Mouse (Mus musculus): Measurements from ENCODE around the gene Polr3b.

Polr3b gene

DNA sequence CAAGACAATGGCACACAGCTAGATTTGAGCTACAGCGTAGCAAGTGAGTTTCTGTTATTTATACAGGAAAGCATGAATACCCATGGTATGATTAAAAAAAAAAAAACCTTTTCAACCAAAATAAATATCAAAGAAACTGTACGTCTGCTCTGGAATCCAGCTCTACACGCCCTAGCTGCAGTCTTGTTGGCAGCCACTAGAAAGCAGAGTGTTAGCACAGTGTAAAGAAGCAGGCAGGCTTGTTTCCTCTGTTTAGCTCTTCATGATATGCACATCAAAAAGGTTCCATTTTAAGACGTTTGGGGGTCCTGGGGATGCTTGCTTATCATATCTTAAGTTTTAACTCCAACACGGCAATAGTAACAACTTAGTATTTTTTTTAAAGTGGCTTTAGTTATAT, 89.8 kb downstream of the Polr3b start:
- no peak for DNase-seq

GRCm38 (mm10) chr10:84712532-84712931, 90.4 kb downstream of the Polr3b start:
- no peak for DNase-seq

DNA sequence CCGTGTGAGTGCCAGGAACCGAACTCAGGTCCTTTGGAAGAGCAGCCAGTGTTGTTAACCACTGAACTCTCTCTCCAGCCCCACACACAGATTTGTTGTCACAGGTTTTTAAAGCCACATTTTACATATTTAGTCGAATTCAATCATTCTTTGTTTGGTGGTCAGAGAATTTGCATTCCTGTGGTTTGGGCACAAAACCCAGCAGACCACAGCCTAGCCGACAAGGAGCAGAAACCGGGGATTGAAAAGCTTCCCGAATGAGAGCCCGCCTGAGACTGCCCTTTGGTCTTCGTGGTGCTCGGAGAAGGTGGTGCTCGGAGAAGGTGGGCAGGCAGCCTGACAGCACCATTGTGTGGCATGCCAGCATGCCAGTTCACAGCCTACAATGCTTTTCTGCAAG, 91.0 kb downstream of the Polr3b start:
- no peak for DNase-seq

GRCm38 (mm10) chr10:84715639-84716038, 93.5 kb downstream of the Polr3b start:
- no peak for DNase-seq

- no peak for DNase-seq
Measured at GRCm38 (mm10) chr10:84716581-84716980, 94.5 kb downstream of the Polr3b start.

GRCm38 (mm10) chr10:84722711-84723110, 100.6 kb downstream of the Polr3b start:
- DNase-seq: no peak

DNA sequence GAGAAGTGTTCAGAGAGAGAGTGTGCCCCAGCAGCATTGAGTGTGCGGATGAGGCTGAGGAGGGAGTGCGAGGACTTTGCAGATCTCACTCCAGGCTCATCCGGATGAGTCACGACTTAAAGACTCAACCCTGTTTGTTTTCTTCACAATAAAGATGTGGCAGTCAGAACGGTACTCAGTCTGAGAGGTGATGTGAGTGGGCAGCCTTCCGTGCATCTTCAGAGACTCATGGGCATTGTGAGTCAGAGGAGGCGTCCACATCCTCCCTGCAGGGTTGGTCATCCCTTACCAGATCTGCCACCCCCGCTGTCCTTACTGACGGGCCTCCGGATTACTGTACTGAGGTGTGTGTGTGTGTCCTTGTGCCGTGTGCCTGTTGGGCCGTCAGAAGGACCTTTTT, 104.9 kb downstream of the Polr3b start:
- no peak for DNase-seq

DNA sequence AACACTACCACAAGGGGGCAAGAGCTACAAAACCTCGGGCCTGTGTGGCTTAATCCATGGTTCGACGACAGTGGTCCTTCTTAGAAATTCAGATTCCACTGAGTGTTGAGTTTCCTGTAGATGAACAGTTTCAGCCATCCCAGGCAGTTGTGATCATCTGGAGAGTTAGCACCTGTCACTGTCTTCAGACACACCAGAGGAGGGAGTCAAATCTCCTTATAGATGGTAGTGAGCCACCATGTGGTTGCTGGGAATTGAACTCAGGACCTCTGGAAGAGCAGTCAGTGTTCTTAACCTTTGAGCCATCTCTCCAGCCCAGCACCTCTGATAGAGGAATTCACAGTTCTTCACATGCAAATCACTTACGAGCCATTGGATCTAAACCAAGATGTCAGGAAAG, 105.7 kb downstream of the Polr3b start:
- no peak for DNase-seq

DNA sequence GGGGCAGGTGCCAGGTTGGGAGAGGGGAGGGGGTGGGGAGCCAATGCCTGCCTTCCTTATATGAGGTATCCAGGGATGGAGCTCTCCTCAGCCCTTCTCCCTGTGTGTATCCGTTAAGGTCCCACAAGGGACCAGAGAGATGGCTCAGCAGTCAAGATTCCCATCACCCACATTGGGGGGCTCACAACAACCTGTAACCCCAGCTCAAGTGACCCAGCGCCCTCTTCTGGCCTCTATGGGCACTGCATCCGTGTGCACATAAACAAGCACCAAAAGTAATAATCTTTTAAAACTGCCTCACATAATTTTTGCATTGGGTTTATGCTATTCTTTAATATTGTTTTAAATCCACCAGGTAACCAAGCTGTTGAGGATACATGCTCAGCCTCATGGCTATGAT, 108.0 kb downstream of the Polr3b start:
- no peak for DNase-seq

DNA sequence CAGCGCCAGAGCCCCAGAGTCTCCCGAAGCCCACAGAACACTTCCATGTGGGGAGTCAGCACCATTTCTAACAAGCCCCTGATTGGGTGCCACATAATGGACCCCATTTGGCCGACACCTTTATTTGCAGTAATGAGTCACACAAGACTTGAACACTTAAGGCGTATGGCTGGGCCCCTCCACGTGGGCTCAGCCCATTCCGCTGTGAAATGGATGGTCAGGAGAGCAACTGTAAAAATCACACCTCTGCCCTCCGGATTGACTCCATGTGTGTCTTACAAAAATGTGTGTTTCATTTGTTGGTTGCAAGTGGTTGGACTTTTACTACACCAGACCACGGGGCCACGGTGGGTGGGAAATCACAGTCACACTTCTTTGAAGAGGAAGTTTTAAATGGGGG, 108.9 kb downstream of the Polr3b start:
- DNase-seq: no peak

- DNase-seq: no peak
Measured at GRCm38 (mm10) chr10:84733511-84733910, 111.4 kb downstream of the Polr3b start.

DNA sequence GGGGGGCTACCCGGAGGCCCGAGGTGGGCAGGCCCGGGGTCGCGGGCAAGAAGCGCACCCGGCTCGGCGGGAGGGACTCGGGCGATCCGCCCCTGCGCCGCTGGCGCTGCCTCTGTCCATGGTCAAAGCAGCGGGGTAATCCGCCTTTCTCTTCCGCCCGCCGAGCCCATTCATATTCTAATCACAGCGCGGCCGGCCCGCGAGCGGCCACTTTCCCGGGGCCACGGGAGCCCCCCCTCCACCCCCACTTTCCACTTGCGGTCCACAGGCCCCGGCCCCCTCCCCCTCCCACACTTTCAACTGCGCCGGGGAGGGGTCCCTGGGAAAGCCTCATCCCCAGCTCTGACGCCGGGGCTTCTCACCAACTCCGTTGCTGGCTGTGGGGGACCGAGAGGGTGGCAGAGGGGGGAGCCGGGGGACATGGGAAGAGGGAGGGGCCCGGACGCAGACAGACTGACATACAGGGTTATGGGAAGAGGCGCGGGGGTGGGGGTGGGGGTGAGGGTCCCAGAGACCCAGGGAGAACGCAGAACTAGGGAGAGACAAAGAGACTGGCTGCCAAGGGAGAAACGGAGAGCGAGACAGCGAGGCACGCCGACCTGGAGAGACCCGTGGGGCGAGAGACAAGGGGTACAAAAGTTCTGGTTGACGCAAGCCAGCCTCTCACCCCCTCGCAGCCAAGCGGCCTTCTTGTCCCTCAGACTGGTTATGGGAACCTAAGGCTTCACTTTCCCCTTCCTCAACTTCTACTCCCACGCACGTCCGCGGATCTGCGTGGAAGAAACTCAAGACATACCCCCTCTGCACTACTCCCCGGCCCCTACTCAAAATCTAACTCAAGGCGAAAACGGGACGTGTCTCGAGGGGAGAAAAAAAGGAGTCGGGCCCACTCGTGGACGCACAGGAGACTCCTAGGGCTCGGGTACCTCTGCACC, 133.0 kb downstream of the Polr3b start:
- DNase-seq: no peak

DNA sequence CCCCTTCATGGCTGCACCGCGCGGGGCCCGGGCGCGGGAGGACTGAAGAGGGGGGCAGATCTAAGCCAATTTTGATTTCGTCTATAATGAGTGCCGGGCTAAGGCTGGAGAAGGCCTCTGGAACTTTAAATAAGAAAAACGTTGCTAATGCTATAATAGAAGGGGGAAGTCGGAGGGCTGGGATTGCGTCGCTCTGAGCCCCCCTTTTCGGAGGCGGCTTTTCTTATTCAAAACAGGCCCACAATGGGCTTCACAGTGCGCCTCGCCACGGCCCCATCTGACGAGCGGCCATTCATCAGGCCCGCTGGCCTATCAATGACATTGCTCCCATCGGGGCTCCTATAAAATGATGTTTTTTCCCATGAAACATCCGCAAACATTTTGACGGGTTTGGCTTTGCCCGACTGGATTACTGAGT, 133.7 kb downstream of the Polr3b start, which contains the start of gene Rfx4:
TSS of gene Rfx4 (plus strand) at position 277 of the 418 bp plus-strand sequence.
- DNase-seq: no peak

- DNase-seq: no peak
Measured at GRCm38 (mm10) chr10:84756435-84757095, 134.5 kb downstream of the Polr3b start.

GRCm38 (mm10) chr10:84757426-84758199, 135.5 kb downstream of the Polr3b start:
- DNase-seq: no peak

DNA sequence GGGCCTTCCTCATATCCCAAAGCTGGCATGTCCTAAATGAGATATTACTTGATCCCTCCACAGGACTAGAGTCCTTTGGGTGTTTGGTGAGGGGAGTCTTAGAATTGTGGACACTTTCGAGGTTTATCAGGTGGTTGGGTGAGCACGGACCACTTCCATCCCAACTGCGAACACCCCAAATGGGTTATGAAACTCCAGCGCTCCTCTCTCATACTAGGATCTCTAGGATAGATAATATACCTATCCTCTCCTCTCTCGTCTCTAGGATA, 136.0 kb downstream of the Polr3b start:
- DNase-seq: no peak

DNA sequence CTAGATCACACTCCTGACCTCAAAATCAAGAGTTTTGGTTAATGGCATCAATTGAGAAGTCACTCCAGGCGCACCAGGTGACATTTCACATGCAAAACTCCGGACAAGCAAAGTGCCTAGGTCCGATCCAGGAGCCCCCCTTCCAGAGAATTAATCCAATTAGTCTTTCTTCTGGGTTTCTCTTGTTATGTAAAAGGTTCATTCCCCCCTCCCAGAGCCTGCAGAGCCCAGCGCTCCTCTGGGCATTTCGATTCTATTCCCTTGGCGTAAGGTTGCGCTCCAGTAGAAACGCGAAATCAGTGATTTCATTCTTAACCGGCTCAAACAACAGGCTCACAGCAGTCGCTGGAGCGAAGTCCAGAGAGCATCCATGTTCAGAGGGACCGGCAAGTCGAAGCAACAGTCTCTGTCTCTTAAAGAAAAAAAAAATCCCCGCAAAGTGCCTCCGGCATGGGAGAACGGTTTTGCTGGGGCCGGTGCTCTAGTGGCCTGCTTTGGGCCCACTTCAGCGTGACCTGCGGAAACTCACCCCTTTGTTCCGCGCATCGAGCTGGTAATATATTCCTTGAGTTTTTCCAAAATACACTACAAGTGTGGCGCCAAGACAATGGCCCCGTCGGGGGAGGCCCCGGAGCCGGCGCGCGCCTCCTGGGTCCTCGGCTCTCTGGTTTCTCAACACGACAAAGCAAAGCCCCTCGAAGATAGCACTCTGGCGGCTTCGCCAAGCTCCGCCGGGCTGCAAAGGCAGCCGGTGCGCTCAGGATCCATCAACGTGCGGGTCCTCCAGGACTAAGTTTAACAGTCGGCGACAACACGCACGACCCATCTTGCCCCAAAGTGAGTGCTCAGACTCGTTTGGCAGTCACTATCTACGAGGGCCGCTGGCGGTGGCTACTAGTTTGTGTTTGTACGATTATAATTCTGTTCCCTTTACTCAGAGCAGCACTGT, 136.7 kb downstream of the Polr3b start:
- no peak for DNase-seq

DNA sequence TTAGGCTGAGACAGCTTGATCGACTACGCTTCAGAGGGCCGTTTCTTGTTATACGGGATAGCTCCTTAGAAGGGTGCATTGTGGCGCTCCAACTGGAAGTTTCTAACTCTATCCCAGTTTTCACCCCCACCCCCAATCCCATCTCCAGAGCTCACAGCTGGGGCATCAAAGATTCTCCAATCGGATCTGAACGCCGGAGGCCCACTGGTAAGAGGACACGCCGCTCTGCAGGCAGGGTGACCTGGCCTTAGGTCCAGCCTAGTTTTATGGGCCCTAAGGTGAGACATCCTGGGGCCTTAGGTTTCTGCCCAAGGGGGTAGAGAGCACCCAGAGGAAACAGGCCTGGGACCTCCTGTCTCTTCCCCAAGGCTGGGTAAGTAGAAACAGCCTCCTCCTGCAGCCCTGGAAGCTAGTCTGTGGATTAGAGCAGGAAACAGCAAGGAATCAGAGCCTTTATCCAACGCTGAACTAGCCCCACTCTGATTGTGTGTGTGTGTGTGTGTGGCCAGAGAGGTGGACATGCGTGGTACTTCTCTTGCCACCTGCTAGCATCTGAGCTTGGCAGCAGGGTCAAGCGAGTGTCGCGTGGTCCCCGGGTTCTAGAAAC, 137.5 kb downstream of the Polr3b start:
- no peak for DNase-seq

DNA sequence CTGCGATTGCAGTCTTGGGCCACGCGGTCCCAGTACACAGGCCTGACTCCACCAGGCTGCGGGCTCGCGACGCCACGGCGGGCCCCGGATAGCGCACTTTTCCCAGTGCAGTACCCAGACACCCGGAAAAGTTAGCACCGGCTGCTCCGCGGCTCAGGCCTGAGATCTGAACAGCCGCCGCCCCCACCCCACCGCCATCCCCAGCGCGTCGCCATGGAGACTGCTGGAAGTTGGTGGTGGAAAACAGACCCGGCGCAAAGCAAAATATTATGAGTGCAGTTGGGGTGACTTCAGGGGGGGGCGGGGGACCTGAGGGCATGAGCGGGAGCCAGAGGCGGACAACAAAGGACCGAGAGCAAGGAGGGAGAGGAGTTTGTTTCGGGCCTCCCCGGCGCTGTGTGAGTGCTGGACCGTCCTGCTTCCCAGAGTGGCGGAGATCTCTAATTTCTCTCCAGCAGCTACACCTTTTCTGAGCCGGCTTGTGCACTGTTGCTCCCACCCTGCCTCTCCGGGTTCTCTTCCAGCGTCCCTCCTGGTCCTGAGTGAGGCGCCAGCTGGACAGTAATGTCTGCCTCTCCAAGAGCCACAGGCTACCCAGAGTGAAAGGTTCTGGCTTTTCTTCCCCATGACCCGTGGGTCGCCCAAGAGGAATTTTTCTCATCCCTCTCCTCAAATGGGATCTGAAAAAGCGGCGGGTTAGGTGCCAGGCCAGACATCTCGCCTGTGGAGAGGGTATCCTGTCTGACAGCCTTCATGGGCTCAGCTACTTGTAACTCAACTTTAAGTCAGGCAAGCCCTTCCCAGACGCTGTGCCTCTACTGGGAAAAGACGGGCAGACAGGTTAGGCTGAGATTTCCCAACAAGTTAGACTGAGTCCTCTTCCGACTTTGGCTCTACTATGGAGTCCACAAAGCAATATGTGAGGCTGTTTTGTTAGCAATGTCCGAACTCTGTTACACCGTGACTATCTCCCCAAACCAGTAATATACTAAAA, 138.3 kb downstream of the Polr3b start:
- no peak for DNase-seq

- no peak for DNase-seq
Measured at GRCm38 (mm10) chr10:84768766-84769165, 146.7 kb downstream of the Polr3b start.
